Mouse (Mus musculus) CD4-positive, CD25-positive, alpha-beta regulatory T cell, adult 4 months (primary cell): ENCODE results near the gene Ptprj. TPM values are rescaled to one million over a fixed set of nuclear protein-coding genes. Genes with fewer than 3 reads are reported as not detected.

ENCODE experiments used
- polyA plus RNA-seq, 2 experiments: library from polyadenylated mRNA; unstranded; fragments of 100-300 nt; shearing (Covaris generic); gene quantifications; one replicate each; pipeline ENCODE4 v1.2.1; 2017

Gene Ptprj
- polyA plus RNA-seq, 2 experiments from 2014 or later, result 5.2 to 7.0 TPM

Other genes starting within 250 kb of the Ptprj start
- not detected for gene Olfr1274-ps, start 182.0 kb downstream of the Ptprj start, polyA plus RNA-seq
- gene Nup160, start 96.6 kb upstream of the Ptprj start, polyA plus RNA-seq, result 10 to 100 TPM; 22.5 to 34.3 TPM
- 100 to 1,000 TPM; 107 to 114 TPM for gene Fnbp4, start 164.7 kb upstream of the Ptprj start, polyA plus RNA-seq
- gene Agbl2, start 202.1 kb upstream of the Ptprj start, polyA plus RNA-seq, result not detected